Mouse (Mus musculus) MEL (cell line): ENCODE measurements at regions not wholly inside any gene's neighbourhood (a gene's known extent, or its start where the extent isn't known, plus 50 kb on each side); places are given as distances from the start of the nearest gene placed in this dataset.

Experiments used
- DNase-seq: peaks from one replicate; pipeline ENCODE4 v3.0.0; 2011; ENCODE audit warnings: low read depth, low spot score
- H3K27ac ChIP-seq: 2 replicates; pipeline ENCODE4 v1.5.1; 2012; ENCODE audit warnings: low read depth, mild to moderate bottlenecking, control low read depth, low read length, moderate library complexity; ENCODE audit not compliant: control insufficient read depth
- H3K27me3 ChIP-seq, 2 experiments: fragments of 150-350 bp in 1 of 2; sonication (generic) in 1 of 2; 2 replicates each; pipeline ENCODE4 v1.6.1; 2012; ENCODE audit warnings: low read length in 2 of 2, mild to moderate bottlenecking in 2 of 2, improper control_type of control experiment in 1 of 2, moderate library complexity in 1 of 2; ENCODE audit not compliant: insufficient read depth in 2 of 2, control insufficient read depth in 1 of 2
- H3K36me3 ChIP-seq, 2 experiments: 2 replicates each; pipeline ENCODE4 v1.6.1; 2012 to 2014; ENCODE audit warnings: low read length in 2 of 2, improper control_type of control experiment in 1 of 2, inconsistent platforms in 1 of 2, mild to moderate bottlenecking in 1 of 2; ENCODE audit not compliant: insufficient read depth in 2 of 2, control insufficient read depth in 1 of 2
- H3K4me1 ChIP-seq, 2 experiments: fragments of 150-350 bp in 1 of 2; sonication (generic) in 1 of 2; 2 replicates each; pipeline ENCODE4 v1.6.1; 2012; ENCODE audit warnings: low read length in 2 of 2, improper control_type of control experiment in 1 of 2, mild to moderate bottlenecking in 1 of 2; ENCODE audit not compliant: insufficient read depth in 2 of 2, control insufficient read depth in 1 of 2
- H3K4me3 ChIP-seq, 2 experiments: fragments of 150-350 bp in 1 of 2; sonication (generic) in 1 of 2; 2 replicates each; pipeline ENCODE4 v1.5.1; 2012; ENCODE audit warnings: low read depth in 2 of 2, low read length in 2 of 2, mild to moderate bottlenecking in 2 of 2, moderate library complexity in 2 of 2, control low read depth in 1 of 2, improper control_type of control experiment in 1 of 2; ENCODE audit not compliant: control insufficient read depth in 1 of 2, insufficient read depth in 1 of 2
- H3K79me2 ChIP-seq: 2 replicates; pipeline ENCODE4 v1.6.1; 2012; ENCODE audit warnings: mild to moderate bottlenecking, low read length, moderate library complexity; ENCODE audit not compliant: control insufficient read depth, poor library complexity, insufficient read depth
- H3K9ac ChIP-seq: 2 replicates; pipeline ENCODE4 v1.6.1; 2012; ENCODE audit warnings: low read depth, mild to moderate bottlenecking, control low read depth, low read length, moderate library complexity; ENCODE audit not compliant: control insufficient read depth, poor library complexity, severe bottlenecking
- H3K9me3 ChIP-seq: fragments of 150-350 bp; sonication (generic); replicated peaks from 2 replicates; pipeline ENCODE4 v1.6.1; 2012; ENCODE audit warnings: mild to moderate bottlenecking, low read length, improper control_type of control experiment, moderate library complexity; ENCODE audit not compliant: insufficient read depth
- HCFC1 ChIP-seq: IDR thresholded peaks from 2 replicates; pipeline ENCODE4 v1.6.1; 2012; ENCODE audit warnings: low read depth, mild to moderate bottlenecking, inconsistent platforms, low read length, improper control_type of control experiment, moderate library complexity
- KAT2A ChIP-seq: conservative IDR thresholded peaks from 2 replicates; pipeline ENCODE4 v1.6.1; 2012; ENCODE audit warnings: low read depth, low read length, improper control_type of control experiment, inconsistent platforms
- MAZ ChIP-seq: IDR thresholded peaks from 2 replicates; pipeline ENCODE4 v1.6.1; 2012; ENCODE audit warnings: low read depth, mild to moderate bottlenecking, inconsistent platforms, low read length, improper control_type of control experiment
- RAD21 ChIP-seq: IDR thresholded peaks from 2 replicates; pipeline ENCODE4 v1.6.1; 2011; ENCODE audit warnings: mild to moderate bottlenecking, low read depth, low read length, improper control_type of control experiment
- RCOR1 ChIP-seq: IDR thresholded peaks from 2 replicates; pipeline ENCODE4 v1.6.1; 2012; ENCODE audit warnings: low read depth, mild to moderate bottlenecking, inconsistent platforms, low read length, improper control_type of control experiment
- USF1 ChIP-seq: IDR thresholded peaks from 2 replicates; pipeline ENCODE4 v1.6.1; 2014; ENCODE audit warnings: low read depth, mild to moderate bottlenecking, inconsistent platforms, low read length, improper control_type of control experiment, moderate library complexity
- ZNF384 ChIP-seq: IDR thresholded peaks from 2 replicates; pipeline ENCODE4 v1.6.1; 2012; ENCODE audit warnings: low read depth, mild to moderate bottlenecking, inconsistent platforms, low read length, improper control_type of control experiment

DNA sequence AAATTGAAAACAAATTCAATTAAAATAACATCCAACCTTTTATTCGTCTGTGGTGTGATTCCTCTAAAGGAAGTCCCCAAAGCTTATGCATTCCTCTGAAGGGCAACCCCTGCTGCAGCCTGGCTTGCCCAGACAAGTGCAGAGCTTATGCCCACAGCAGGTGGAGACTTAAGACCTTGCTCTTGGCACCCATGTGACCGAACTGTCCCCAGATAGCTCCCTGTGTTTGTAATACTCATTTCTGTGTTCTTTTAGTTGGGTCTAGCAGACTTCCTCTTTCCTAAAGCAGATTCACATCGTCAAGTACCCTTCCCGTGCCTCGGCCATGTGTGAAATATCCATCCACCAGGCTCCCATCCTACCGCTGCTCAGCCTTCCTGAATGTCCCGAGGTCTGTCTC, 723.1 kb upstream of the 4930452B06Rik start:
- TF ChIP-seq MAZ (no peak), USF1 (no peak), RAD21 (no peak), RCOR1 (no peak), ZNF384 (no peak), HCFC1 (no peak), KAT2A (no peak)
- no peaks in the 10 kb centered on the region for H3K79me2 ChIP-seq
- no peak overlapping the region for H3K27ac ChIP-seq
- H3K9me3 ChIP-seq = no peaks in the 10 kb centered on the region
- DNase-seq = no peak
- no peaks in the 10 kb centered on the region for H3K27me3 ChIP-seq
- H3K36me3 ChIP-seq = no peaks in the 10 kb centered on the region
- no peaks in the 10 kb centered on the region for H3K4me1 ChIP-seq
- no peak overlapping the region for H3K4me3 ChIP-seq
- no peak overlapping the region for H3K9ac ChIP-seq
